38 mouse cellular contexts compared by ENCODE assay signal in genomic region chr9:86984583-86984982, GRCm38 (mm10). TPM values are rescaled to one million over a fixed set of nuclear protein-coding genes. Genes with fewer than 3 reads are reported as not detected.
"Had no signal": no experiment of that assay in that cellular context is flagged by ENCODE, and none has a peak within 500 bp of the region (broad histone marks: within the 10 kb centered on the region; RNA-seq: fewer than 3 reads in every experiment).

No protein-coding gene starts in this region.

- ATAC-seq: liver, embryonic 12.5 days; liver, postnatal 0 days; lung, postnatal 0 days; midbrain, embryonic 13.5 days; midbrain, embryonic 15.5 days; midbrain, embryonic 16.5 days had no signal

- H3K9ac ChIP-seq: limb, embryonic 12.5 days; limb, embryonic 13.5 days; limb, embryonic 15.5 days; liver, embryonic 12.5 days; liver, embryonic 13.5 days; liver, embryonic 14.5 days; liver, embryonic 15.5 days; liver, postnatal 0 days; lung, embryonic 14.5 days; lung, embryonic 15.5 days; midbrain, embryonic 12.5 days; midbrain, embryonic 13.5 days; midbrain, embryonic 15.5 days; neural tube, embryonic 12.5 days; neural tube, embryonic 13.5 days had no signal

- H3K4me1 ChIP-seq: limb, embryonic 15.5 days; liver, embryonic 12.5 days; liver, embryonic 13.5 days; liver, embryonic 15.5 days; midbrain, embryonic 12.5 days; midbrain, embryonic 13.5 days; neural tube, embryonic 12.5 days had no signal

- H3K27me3 ChIP-seq: limb, embryonic 13.5 days; limb, embryonic 15.5 days; liver, embryonic 12.5 days; liver, embryonic 13.5 days; liver, embryonic 15.5 days; lung, embryonic 15.5 days; midbrain, embryonic 12.5 days; midbrain, embryonic 13.5 days; midbrain, embryonic 15.5 days; neural tube, embryonic 12.5 days; neural tube, embryonic 13.5 days had no signal

- H3K9me3 ChIP-seq: limb, embryonic 10.5 days; limb, embryonic 12.5 days; limb, embryonic 13.5 days; limb, embryonic 15.5 days; liver, embryonic 12.5 days; liver, embryonic 13.5 days; liver, embryonic 15.5 days; lung, embryonic 15.5 days; megakaryocyte, embryonic 14.5 days; midbrain, embryonic 10.5 days; midbrain, embryonic 12.5 days; midbrain, embryonic 13.5 days; midbrain, embryonic 15.5 days; neural tube, embryonic 12.5 days; neural tube, embryonic 13.5 days had no signal

- H3K27ac ChIP-seq: limb, embryonic 10.5 days; limb, embryonic 12.5 days; limb, embryonic 13.5 days; limb, embryonic 15.5 days; liver, embryonic 12.5 days; liver, embryonic 13.5 days; liver, embryonic 14.5 days; liver, embryonic 15.5 days; lung, embryonic 15.5 days; macrophage; midbrain, embryonic 10.5 days; midbrain, embryonic 12.5 days; midbrain, embryonic 13.5 days; midbrain, embryonic 15.5 days; neural tube, embryonic 12.5 days; neural tube, embryonic 13.5 days had no signal

- H3K4me3 ChIP-seq: limb, embryonic 10.5 days; limb, embryonic 12.5 days; limb, embryonic 13.5 days; limb, embryonic 15.5 days; liver, embryonic 12.5 days; liver, embryonic 13.5 days; liver, embryonic 15.5 days; lung, embryonic 15.5 days; megakaryocyte, embryonic 14.5 days; midbrain, embryonic 10.5 days; midbrain, embryonic 12.5 days; midbrain, embryonic 13.5 days; midbrain, embryonic 15.5 days; myocyte; neural tube, embryonic 12.5 days; neural tube, embryonic 13.5 days had no signal

- H3K4me2 ChIP-seq: limb, embryonic 12.5 days; limb, embryonic 13.5 days; limb, embryonic 15.5 days; liver, embryonic 11.5 days; liver, embryonic 12.5 days; liver, embryonic 13.5 days; liver, embryonic 15.5 days; lung, embryonic 14.5 days; lung, embryonic 15.5 days; midbrain, embryonic 11.5 days; midbrain, embryonic 12.5 days; midbrain, embryonic 13.5 days; midbrain, embryonic 15.5 days; neural tube, embryonic 12.5 days; neural tube, embryonic 13.5 days had no signal

- DNase-seq: left cerebral cortex, postnatal 4 days; liver; liver, embryonic 13.5 days; liver, postnatal 0 days; lung, adult 18-20 months; lung, adult 2 months; lung, postnatal 10 days; lung, postnatal 14 days; lung, postnatal 36 days; lung, postnatal 4 days; midbrain, embryonic 14.5 days had no signal

- H3K36me3 ChIP-seq: limb, embryonic 10.5 days; limb, embryonic 12.5 days; limb, embryonic 13.5 days; limb, embryonic 15.5 days; liver, embryonic 12.5 days; liver, embryonic 13.5 days; liver, embryonic 15.5 days; lung, embryonic 15.5 days; midbrain, embryonic 10.5 days; midbrain, embryonic 12.5 days; midbrain, embryonic 13.5 days; midbrain, embryonic 15.5 days; neural tube, embryonic 12.5 days; neural tube, embryonic 13.5 days had no signal

RNA-seq across cellular contexts. Expression of gene Ripply2, which starts 30.8 kb away (rescaled TPM):
- polyA plus RNA-seq: limb, embryonic 11.5 days; limb, embryonic 12.5 days; limb, embryonic 13.5 days; limb, embryonic 14.5 days; limb, embryonic 15.5 days; liver, adult 2 months; liver, embryonic 11.5 days; liver, embryonic 12.5 days; liver, embryonic 13.5 days; liver, embryonic 14.5 days; liver, embryonic 15.5 days; liver, embryonic 16.5 days; liver, postnatal 0 days; lung, adult 2 months; lung, embryonic 14.5 days; lung, embryonic 15.5 days; lung, embryonic 16.5 days; lung, postnatal 0 days; macrophage; myocyte had no signal
